Mouse (Mus musculus) kidney, embryonic 14.5 days (tissue): ENCODE measurements around the gene Arrdc1. TPM values are rescaled to one million over a fixed set of nuclear protein-coding genes. Genes with fewer than 3 reads are reported as not detected.
"Not testable (repeated sequence)": the region's sequence is repeated elsewhere in the genome, so short reads cannot be mapped to it uniquely, and the experiment has no call there.

Experiments
- ATAC-seq: fragments of 200-750 bp; cut with Nextera tagmentation; 2 replicates; pipeline ENCODE4 v1.8.0; 2017; ENCODE audit warnings: moderate number of reproducible peaks, mild to moderate bottlenecking, moderate TSS enrichment, moderate library complexity; ENCODE audit not compliant: low FRiP score, low TSS enrichment
- H3K27ac ChIP-seq: fragments of 300-500 bp; sonication (generic); 2 replicates; pipeline ENCODE4 v1.5.1; 2014; ENCODE audit warnings: low read depth, mild to moderate bottlenecking, low read length, moderate library complexity, mixed read lengths
- H3K27me3 ChIP-seq: fragments of 300-500 bp; sonication (generic); 2 replicates; pipeline ENCODE4 v1.6.1; 2014; ENCODE audit warnings: mild to moderate bottlenecking, low read length; ENCODE audit not compliant: control insufficient read depth, insufficient read depth
- H3K36me3 ChIP-seq: fragments of 300-500 bp; sonication (generic); 2 replicates; pipeline ENCODE4 v1.6.1; 2014; ENCODE audit warnings: low read length, mixed read lengths; ENCODE audit not compliant: control insufficient read depth, insufficient read depth
- H3K4me1 ChIP-seq: fragments of 300-500 bp; sonication (generic); 2 replicates; pipeline ENCODE4 v1.6.1; 2014; ENCODE audit warnings: low read length, mixed read lengths; ENCODE audit not compliant: control insufficient read depth, insufficient read depth
- H3K4me2 ChIP-seq: fragments of 300-500 bp; sonication (generic); replicated peaks from 2 replicates; pipeline ENCODE4 v1.6.1; 2014; ENCODE audit warnings: low read depth, mild to moderate bottlenecking, low read length
- H3K4me3 ChIP-seq: fragments of 300-500 bp; sonication (generic); 2 replicates; pipeline ENCODE4 v1.5.1; 2014; ENCODE audit warnings: mild to moderate bottlenecking, low read length
- H3K9ac ChIP-seq: fragments of 300-500 bp; sonication (generic); 2 replicates; pipeline ENCODE4 v1.6.1; 2014; ENCODE audit warnings: low read depth, mild to moderate bottlenecking, low read length, moderate library complexity
- H3K9me3 ChIP-seq: fragments of 300-500 bp; sonication (generic); 2 replicates; pipeline ENCODE4 v1.6.1; 2016; ENCODE audit warnings: low read length; ENCODE audit not compliant: control insufficient read depth
- WGBS: fragments of 180-500 bp; shearing (Covaris S2); extraction: QIAGEN DNeasy Blood & Tissue Kit; methylation state at CpG from one replicate; pipeline ENCODE4 v1.1.7; 2014; 5-methylcytosine and 5-hydroxymethylcytosine counted together
- polyA plus RNA-seq: library from polyadenylated mRNA; unstranded; fragments of >200 nt; fragmentation: Nextera tagmentation; extraction: Ambion mirVana; gene quantifications from 2 replicates; pipeline ENCODE4 v1.2.1, GENCODE M21; 2014

The Arrdc1 gene
- polyA plus RNA-seq, result 35.7 and 40.3 TPM in 2 replicates

DNA sequence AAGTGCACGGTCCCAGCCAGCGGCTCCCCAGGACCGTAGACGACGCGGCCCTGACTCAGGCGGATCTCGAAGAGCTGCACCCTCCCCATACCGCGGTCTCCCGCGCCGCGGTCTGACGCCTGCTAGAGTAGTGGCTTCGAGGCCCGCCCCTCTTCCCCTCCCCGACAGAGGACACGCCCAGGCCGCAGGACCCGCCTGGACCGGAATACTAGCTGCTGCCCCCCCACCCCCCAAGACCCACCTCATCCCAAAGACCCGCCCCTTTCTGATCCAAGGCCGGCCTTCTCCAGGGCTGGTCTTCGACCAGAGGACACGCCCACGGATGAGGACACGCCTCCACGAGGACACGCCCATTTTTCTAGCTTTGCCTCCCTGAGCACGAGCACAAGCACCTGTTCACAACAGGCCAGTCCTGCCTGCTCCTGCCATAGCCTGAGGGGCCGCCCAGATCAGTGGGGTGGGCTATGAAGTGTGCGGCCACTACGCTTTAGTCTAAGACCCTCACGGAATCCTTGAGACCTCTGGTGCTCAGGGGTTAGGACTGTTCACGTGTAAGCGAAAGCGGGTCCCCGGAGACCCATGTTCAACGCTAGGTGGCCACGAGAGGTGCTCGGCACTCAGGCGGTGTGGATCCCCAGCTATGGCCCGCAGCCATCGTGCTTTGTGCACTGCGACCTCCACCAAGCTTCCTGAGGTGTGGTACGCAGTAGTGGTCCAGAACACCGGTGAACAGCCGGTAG, at the start of gene Arrdc1:
TSS of gene Arrdc1 (minus strand) at position 196 of the 740 bp plus-strand sequence.
- peak within 1 kb of the TSS; percentile 65 for H3K4me3 ChIP-seq
- H3K4me1 ChIP-seq, result peaks cover 12% of the 10 kb centered on the region; the same call in 1 of the 2 replicates
- H3K9ac ChIP-seq, result peak within 1 kb of the TSS; percentile 66
- H3K9me3 ChIP-seq, result no peaks in the 10 kb centered on the region
- H3K27ac ChIP-seq, result peak within 1 kb of the TSS; percentile 73
- peak within 1 kb of the TSS; percentile 95 for H3K4me2 ChIP-seq
- peak; percentile 95 for ATAC-seq
- no peaks in the 10 kb centered on the region for H3K36me3 ChIP-seq
- under 1% methylated on average over 49 of the region's 49 CpGs for WGBS
- no peaks in the 10 kb centered on the region for H3K27me3 ChIP-seq

DNA sequence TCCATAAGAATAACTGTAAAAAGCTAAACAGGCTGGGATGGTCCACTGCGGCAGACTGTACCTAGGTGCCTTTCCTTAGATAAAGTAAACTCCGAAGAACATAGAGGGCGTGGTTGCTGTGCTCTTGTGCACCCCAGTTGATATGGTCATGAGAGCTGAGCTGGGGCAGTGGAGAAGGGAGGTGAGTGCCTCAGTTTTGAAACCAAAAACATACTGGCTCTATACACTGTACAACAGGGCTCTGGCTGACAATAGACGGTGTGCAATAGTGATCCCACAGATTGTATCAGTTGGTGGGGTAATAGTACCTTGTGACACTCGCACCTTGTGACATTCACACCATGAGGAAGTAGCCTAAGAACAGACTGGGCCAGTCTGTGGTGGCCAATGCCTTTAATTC, 41.9 kb upstream of the Arrdc1 start:
- Histone ChIP-seq H3K36me3 (peaks cover 15% of the 10 kb centered on the region), H3K9ac (no peak overlapping the region), H3K4me3 (no peak overlapping the region), H3K4me1 (peaks cover 13% of the 10 kb centered on the region), H3K27me3 (no peaks in the 10 kb centered on the region), H3K9me3 (no peaks in the 10 kb centered on the region), H3K27ac (no peak overlapping the region), H3K4me2 (no peak overlapping the region)
- WGBS, result 90% methylated on average over 5 of the region's 5 CpGs
- ATAC-seq, result no peak

DNA sequence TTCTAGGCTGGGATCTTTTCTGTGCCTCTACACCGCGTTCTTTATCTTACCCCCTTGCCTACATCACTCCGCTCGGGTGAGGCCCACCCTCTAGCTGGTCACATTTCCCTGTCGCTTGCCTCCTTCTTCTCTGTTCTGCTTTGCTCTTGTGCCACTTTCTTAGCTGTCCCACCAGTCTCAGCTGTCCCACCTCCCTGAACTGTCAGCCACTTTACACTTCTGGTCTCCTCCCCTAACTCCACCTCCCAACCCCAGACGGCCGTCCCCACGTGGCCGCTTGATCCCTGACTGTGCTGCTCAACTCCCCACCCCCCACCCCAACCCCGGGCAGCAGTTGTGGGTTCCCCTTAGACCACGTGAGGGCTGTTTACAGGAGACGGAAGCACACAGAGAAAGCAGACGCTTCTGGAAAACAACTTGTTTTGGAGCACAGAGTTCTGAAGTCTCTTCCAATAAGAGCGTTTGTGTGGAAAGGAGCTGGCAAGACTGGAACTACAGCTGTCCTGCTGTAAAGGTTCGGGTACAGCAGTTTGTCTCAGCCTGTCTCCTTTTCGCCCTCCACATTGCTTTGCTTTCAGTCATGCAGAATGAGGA, 40.7 kb upstream of the Arrdc1 start, which contains the start of gene Pnpla7:
TSS of gene Pnpla7 (plus strand) at position 330 of the 594 bp plus-strand sequence.
- Histone ChIP-seq H3K27me3 (no peaks in the 10 kb centered on the region), H3K4me1 (peaks cover 13% of the 10 kb centered on the region), H3K9ac (peak within 1 kb of the TSS; percentile 78), H3K4me3 (peak within 1 kb of the TSS; percentile 88), H3K9me3 (no peaks in the 10 kb centered on the region), H3K4me2 (peak within 1 kb of the TSS; percentile 99), H3K36me3 (peaks cover 24% of the 10 kb centered on the region), H3K27ac (peak within 1 kb of the TSS; percentile 90)
- under 1% methylated on average over 16 of the region's 16 CpGs for WGBS
- ATAC-seq, result peak; percentile 78

DNA sequence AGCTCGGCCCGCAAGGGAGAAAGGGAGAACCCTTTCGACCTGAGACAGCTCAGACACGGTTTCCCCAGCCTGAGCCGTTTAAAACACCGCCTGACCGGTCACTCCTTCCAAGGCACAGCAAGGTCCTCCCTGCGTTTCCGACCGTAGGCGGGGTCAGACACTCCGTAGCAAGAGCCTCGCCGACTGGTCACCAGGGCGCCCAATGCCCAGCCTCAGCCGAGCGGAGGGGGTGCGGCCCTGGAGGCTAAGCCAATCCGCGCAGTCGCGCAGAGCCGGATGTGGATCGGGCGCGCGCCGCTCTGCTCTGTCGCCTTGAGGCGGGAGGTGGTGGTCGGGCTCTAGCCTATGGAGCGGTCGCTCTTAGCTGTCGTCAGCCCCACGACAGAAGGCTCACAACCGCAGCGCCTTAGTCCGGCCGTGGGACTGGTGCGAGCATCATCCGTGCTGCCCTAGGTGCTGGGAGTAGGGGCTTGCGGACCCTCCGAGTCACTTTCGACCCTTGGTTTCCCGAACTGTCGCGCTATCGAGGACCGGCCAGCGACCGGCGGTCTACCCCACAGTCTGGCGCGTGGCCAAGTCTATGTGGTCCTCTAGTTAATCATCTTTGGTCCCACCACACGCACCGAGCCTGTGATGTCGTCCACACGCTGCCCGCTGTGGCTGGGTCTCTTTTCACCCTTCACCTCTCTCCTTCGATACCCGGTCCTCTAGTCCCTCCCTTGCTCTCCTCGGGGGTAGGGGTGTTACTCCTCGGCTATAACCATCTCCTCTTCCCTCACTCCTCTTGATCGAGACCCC, 40.1 kb upstream of the Arrdc1 start, which contains the start of gene Mrpl41:
TSS of gene Mrpl41 (minus strand) at position 193 of the 798 bp plus-strand sequence.
- Histone ChIP-seq H3K27ac (peak within 1 kb of the TSS; percentile 90), H3K4me1 (peaks cover 13% of the 10 kb centered on the region), H3K4me2 (peak within 1 kb of the TSS; percentile 99), H3K27me3 (no peaks in the 10 kb centered on the region), H3K36me3 (peaks cover 31% of the 10 kb centered on the region), H3K9me3 (no peaks in the 10 kb centered on the region), H3K4me3 (peak within 1 kb of the TSS; percentile 88), H3K9ac (peak within 1 kb of the TSS; percentile 78)
- ATAC-seq, result peak; percentile 99
- 0% methylated on average over 63 of the region's 64 CpGs for whole genome bisulfite sequencing

DNA sequence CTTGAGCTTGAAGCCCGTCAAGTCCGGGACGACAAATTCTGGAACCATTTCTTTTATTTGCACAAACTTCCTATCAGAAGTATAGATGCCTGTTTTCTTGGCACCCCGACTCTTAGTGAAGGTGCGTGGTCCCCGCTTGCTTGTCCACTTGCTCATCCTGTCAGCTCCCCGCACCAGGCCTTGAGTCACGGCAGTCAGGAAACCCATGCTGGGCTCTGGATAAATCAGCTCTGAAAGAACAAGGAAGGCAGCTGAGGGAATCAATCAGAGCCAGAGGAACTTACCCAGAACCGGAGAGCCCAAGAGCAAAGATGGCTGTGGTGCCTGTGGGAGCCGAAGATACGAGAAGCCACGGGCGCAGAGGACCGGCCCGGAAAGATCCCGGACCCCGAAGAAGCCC, 39.4 kb upstream of the Arrdc1 start:
- H3K27me3 ChIP-seq, ATAC-seq, H3K9me3 ChIP-seq: not testable (repeated sequence)
- peaks cover 37% of the 10 kb centered on the region for H3K36me3 ChIP-seq
- peaks cover 13% of the 10 kb centered on the region for H3K4me1 ChIP-seq
- peak overlapping the region; percentile 88 for H3K4me3 ChIP-seq
- H3K4me2 ChIP-seq, result peak overlapping the region; percentile 99
- 1% methylated on average over 17 of the region's 17 CpGs for WGBS
- peak overlapping the region; percentile 78 for H3K9ac ChIP-seq
- H3K27ac ChIP-seq, result peak overlapping the region; percentile 74

DNA sequence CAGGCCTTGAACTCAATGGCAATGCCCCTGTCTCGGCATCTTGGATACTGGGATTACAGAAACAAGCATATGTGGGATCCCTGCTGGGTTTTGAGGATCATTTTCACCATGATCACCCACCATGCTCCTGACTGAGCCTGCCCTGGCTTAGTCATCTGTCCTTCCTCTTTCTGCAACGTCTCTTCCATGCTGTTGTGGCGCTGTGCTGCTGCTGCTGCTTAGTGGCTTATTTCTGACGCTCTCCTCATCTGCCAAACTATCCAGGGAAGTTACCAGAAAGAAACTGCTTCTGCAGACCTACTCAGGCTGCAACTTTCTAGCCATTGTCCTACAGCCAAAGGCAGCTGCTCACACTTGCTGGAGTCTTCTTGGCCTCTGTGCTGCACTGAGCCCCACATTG, 35.3 kb upstream of the Arrdc1 start:
- 92% methylated on average over 4 of the region's 4 CpGs for WGBS
- Histone ChIP-seq H3K4me3 (no peak overlapping the region), H3K27me3 (no peaks in the 10 kb centered on the region), H3K27ac (no peak overlapping the region), H3K9ac (no peak overlapping the region), H3K4me2 (no peak overlapping the region), H3K9me3 (no peaks in the 10 kb centered on the region), H3K36me3 (peaks cover 67% of the 10 kb centered on the region), H3K4me1 (peaks cover 9% of the 10 kb centered on the region)
- ATAC-seq, result no peak

DNA sequence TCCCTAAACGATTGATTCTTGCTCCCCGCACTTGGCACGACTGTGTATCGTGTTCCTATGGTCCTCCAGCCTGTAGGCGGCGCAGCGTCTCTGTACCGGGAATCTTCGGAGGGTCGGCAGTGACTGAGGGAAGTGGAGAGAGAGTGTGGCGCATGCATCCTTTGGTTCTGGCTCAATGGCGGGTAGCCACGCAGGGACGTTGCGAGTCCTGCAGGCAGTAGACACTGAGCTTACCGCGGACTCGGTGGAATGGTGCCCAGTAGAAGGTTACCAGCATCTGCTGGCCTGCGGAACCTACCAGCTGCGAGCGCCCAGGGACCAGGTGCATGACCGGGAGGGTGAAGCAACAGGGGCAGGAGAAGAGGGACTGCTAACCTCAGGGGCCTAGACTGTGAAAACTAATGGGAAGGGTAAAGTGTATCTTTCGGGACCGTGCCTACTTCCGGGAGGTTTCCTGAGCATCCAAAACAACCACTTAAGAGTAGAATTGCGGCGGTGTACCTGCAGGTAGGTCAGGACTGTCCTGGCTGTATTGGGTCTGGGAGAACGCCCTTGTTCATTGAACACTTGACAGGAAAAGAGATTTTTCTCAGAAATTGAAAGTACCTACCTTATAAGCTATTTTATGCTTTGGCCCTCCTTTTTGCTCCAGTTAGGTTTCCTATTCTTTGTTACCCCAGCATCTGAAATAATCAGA, 27.4 kb upstream of the Arrdc1 start, which contains the start of gene Dph7:
TSS of gene Dph7 (plus strand) at position 97 of the 697 bp plus-strand sequence.
- H3K27me3 ChIP-seq, result no peaks in the 10 kb centered on the region
- H3K4me2 ChIP-seq, result peak within 1 kb of the TSS; percentile 52
- ATAC-seq, result peak; percentile 81
- H3K9me3 ChIP-seq, result no peaks in the 10 kb centered on the region
- H3K4me3 ChIP-seq, result peak within 1 kb of the TSS; percentile 87
- no peak within 1 kb of the TSS for H3K27ac ChIP-seq
- under 1% methylated on average over 28 of the region's 28 CpGs for WGBS
- peak within 1 kb of the TSS; percentile 78 for H3K9ac ChIP-seq
- peaks cover 50% of the 10 kb centered on the region for H3K36me3 ChIP-seq
- H3K4me1 ChIP-seq, result peaks cover 5% of the 10 kb centered on the region; the same call in 1 of the 2 replicates

DNA sequence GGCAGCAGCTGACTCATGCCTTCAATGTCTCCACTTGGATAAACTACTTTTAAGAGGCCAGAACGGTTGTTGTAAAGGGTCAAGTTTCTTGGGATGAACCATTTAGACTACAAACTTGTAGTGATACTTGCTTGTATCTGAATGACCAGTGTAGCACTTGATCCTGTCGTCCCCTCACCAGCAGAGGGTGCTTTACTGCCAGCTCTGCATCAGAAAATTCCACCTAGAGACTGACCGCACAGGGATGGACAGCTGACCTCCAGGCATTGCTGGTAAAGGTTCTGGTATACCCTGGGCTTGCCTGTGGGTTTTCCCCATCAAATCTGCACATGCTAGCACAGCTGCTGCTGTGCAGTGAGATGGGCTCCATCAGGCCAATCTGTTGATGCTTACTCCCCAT, 25.9 kb upstream of the Arrdc1 start:
- Histone ChIP-seq H3K36me3 (peaks cover 49% of the 10 kb centered on the region), H3K4me1 (peaks cover 5% of the 10 kb centered on the region; the same call in 1 of the 2 replicates), H3K9ac (no peak overlapping the region), H3K27ac (no peak overlapping the region), H3K9me3 (no peaks in the 10 kb centered on the region), H3K27me3 (no peaks in the 10 kb centered on the region), H3K4me3 (no peak overlapping the region), H3K4me2 (no peak overlapping the region)
- WGBS, result 28% methylated on average over 3 of the region's 3 CpGs
- ATAC-seq, result 0 out of 2 replicates have a peak, but pooled peaks have one; percentile 34
